In the genomic region with DNA sequence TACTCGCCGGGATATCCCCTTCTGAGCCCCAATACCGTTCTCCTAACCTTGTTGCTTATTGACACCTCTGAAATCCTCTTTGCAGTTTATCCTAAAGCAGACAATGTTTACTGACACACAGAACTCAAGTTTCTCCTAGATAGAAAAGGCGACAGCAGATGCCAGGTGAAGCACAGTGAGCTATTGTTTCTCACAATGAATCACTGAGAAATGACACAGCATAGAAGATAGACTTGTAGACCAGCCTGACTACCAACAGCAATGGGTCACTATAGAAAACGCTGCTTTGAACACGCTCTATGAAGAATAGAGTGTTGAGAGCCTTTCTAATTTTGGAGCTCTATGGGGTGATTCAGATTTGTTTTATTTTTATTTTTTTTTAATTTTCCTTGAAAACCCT, we compare ENCODE assay signal across 31 mouse cellular contexts.
"Had no signal": no experiment of that assay in that cellular context is flagged by ENCODE, and none has a peak within 500 bp of the region (broad histone marks: within the 10 kb centered on the region; RNA-seq: fewer than 3 reads in every experiment).

No protein-coding gene starts in this region.

- H3K9me3 ChIP-seq: limb, embryonic 10.5 days; limb, embryonic 12.5 days; limb, embryonic 13.5 days; limb, embryonic 15.5 days; liver, embryonic 12.5 days; liver, embryonic 13.5 days; liver, embryonic 15.5 days; lung, embryonic 15.5 days; midbrain, embryonic 12.5 days; midbrain, embryonic 13.5 days; midbrain, embryonic 15.5 days; neural tube, embryonic 12.5 days; neural tube, embryonic 13.5 days had no signal

- H3K4me1 ChIP-seq: limb, embryonic 15.5 days; liver, embryonic 12.5 days; liver, embryonic 13.5 days; liver, embryonic 15.5 days; megakaryocyte, embryonic 14.5 days had no signal

- H3K9ac ChIP-seq: limb, embryonic 12.5 days; limb, embryonic 13.5 days; limb, embryonic 15.5 days; liver, embryonic 12.5 days; liver, embryonic 13.5 days; liver, embryonic 14.5 days; liver, embryonic 15.5 days; liver, postnatal 0 days; lung, embryonic 14.5 days; lung, embryonic 15.5 days; midbrain, embryonic 12.5 days; midbrain, embryonic 13.5 days; midbrain, embryonic 15.5 days; neural tube, embryonic 12.5 days; neural tube, embryonic 13.5 days had no signal

- H3K27me3 ChIP-seq: liver, embryonic 13.5 days; liver, embryonic 15.5 days; lung, embryonic 15.5 days; midbrain, embryonic 15.5 days had no signal

- H3K36me3 ChIP-seq: limb, embryonic 10.5 days; limb, embryonic 12.5 days; limb, embryonic 13.5 days; limb, embryonic 15.5 days; liver, embryonic 12.5 days; liver, embryonic 13.5 days; liver, embryonic 15.5 days; lung, embryonic 15.5 days; midbrain, embryonic 12.5 days; midbrain, embryonic 13.5 days; midbrain, embryonic 15.5 days; neural tube, embryonic 12.5 days; neural tube, embryonic 13.5 days had no signal

- H3K27ac ChIP-seq: limb, embryonic 10.5 days; limb, embryonic 12.5 days; limb, embryonic 13.5 days; limb, embryonic 15.5 days; liver, embryonic 12.5 days; liver, embryonic 13.5 days; liver, embryonic 14.5 days; liver, embryonic 15.5 days; lung, embryonic 15.5 days; macrophage; midbrain, embryonic 12.5 days; midbrain, embryonic 13.5 days; midbrain, embryonic 15.5 days; neural tube, embryonic 12.5 days; neural tube, embryonic 13.5 days had no signal

- H3K4me3 ChIP-seq: limb, embryonic 10.5 days; limb, embryonic 12.5 days; limb, embryonic 13.5 days; limb, embryonic 15.5 days; liver, embryonic 12.5 days; liver, embryonic 13.5 days; liver, embryonic 15.5 days; lung, embryonic 15.5 days; megakaryocyte, embryonic 14.5 days; midbrain, embryonic 12.5 days; midbrain, embryonic 13.5 days; midbrain, embryonic 15.5 days; myocyte; neural tube, embryonic 12.5 days; neural tube, embryonic 13.5 days had no signal

- ATAC-seq: liver, embryonic 12.5 days; liver, postnatal 0 days; lung, postnatal 0 days; midbrain, embryonic 13.5 days; midbrain, embryonic 16.5 days had no signal

- DNase-seq: left cerebral cortex, postnatal 4 days; liver; liver, embryonic 13.5 days; liver, postnatal 0 days; lung, adult 18-20 months; lung, adult 2 months; lung, postnatal 10 days; lung, postnatal 14 days; lung, postnatal 36 days; lung, postnatal 4 days had no signal

- H3K4me2 ChIP-seq: limb, embryonic 12.5 days; limb, embryonic 13.5 days; limb, embryonic 15.5 days; liver, embryonic 11.5 days; liver, embryonic 12.5 days; liver, embryonic 13.5 days; liver, embryonic 15.5 days; midbrain, embryonic 11.5 days; midbrain, embryonic 12.5 days; midbrain, embryonic 13.5 days; midbrain, embryonic 15.5 days; neural tube, embryonic 12.5 days; neural tube, embryonic 13.5 days had no signal
